Mouse (Mus musculus) limb, embryonic 14.5 days (tissue): ENCODE measurements around the gene Atp7a. TPM values are rescaled to one million over a fixed set of nuclear protein-coding genes. Genes with fewer than 3 reads are reported as not detected.
A peak's percentile ranks its signal among the peaks of the same experiment; 100 is the strongest.

Experiments used
- ATAC-seq: fragments of 200-750 bp; cut with Nextera tagmentation; 2 replicates; pipeline ENCODE4 v1.8.0; 2017; ENCODE audit warnings: low read depth, moderate number of reproducible peaks, moderate TSS enrichment; ENCODE audit not compliant: low FRiP score
- DNase-seq: peaks from one replicate; pipeline ENCODE4 v3.0.0-alpha.2; 2015; ENCODE audit warnings: low spot score
- H3K27ac ChIP-seq: fragments of 300-500 bp; sonication (generic); replicated peaks from 2 replicates; pipeline ENCODE4 v1.5.1; 2014; ENCODE audit warnings: low read depth, mild to moderate bottlenecking, low read length, moderate library complexity, mixed read lengths
- H3K27me3 ChIP-seq: fragments of 300-500 bp; sonication (generic); 2 replicates; pipeline ENCODE4 v1.6.1; 2014; ENCODE audit warnings: low read length, mixed read lengths; ENCODE audit not compliant: control insufficient read depth, insufficient read depth
- H3K36me3 ChIP-seq: fragments of 300-500 bp; sonication (generic); 2 replicates; pipeline ENCODE4 v1.6.1; 2014; ENCODE audit warnings: mild to moderate bottlenecking, low read length, moderate library complexity, mixed read lengths; ENCODE audit not compliant: control insufficient read depth, insufficient read depth
- H3K4me1 ChIP-seq: fragments of 300-500 bp; sonication (generic); 2 replicates; pipeline ENCODE4 v1.6.1; 2014; ENCODE audit warnings: antibody characterized with exemption, low read length, mixed read lengths; ENCODE audit not compliant: control insufficient read depth, insufficient read depth
- H3K4me2 ChIP-seq: fragments of 300-500 bp; sonication (generic); replicated peaks from 2 replicates; pipeline ENCODE4 v1.6.1; 2014; ENCODE audit warnings: low read depth, mild to moderate bottlenecking, low read length, moderate library complexity; ENCODE audit not compliant: severe bottlenecking
- H3K4me3 ChIP-seq: fragments of 300-500 bp; sonication (generic); replicated peaks from 2 replicates; pipeline ENCODE4 v1.5.1; 2014; ENCODE audit warnings: low read length
- H3K9ac ChIP-seq: fragments of 300-500 bp; sonication (generic); 2 replicates; pipeline ENCODE4 v1.6.1; 2014; ENCODE audit warnings: mild to moderate bottlenecking, low read depth, low read length, moderate library complexity; ENCODE audit not compliant: severe bottlenecking
- H3K9me3 ChIP-seq: fragments of 300-500 bp; sonication (generic); 2 replicates; pipeline ENCODE4 v1.6.1; 2016; ENCODE audit warnings: low read length; ENCODE audit not compliant: control insufficient read depth
- POLR2A ChIP-seq: fragments of 200-500 bp; IDR thresholded peaks from 2 replicates; pipeline ENCODE4 v1.8.0; 2012; ENCODE audit warnings: inconsistent platforms, mild to moderate bottlenecking, moderate library complexity, borderline replicate concordance; ENCODE audit not compliant: insufficient read depth, insufficient read length; ENCODE audit errors: extremely low read depth
- WGBS: fragments of 180-500 bp; shearing (Covaris S2); extraction: QIAGEN DNeasy Blood & Tissue Kit; methylation state at CpG from one replicate; pipeline ENCODE4 v1.1.7; 2014; 5-methylcytosine and 5-hydroxymethylcytosine counted together
- polyA plus RNA-seq, 2 experiments: library from polyadenylated mRNA; depleted of rRNA in 1 of 2; stranded (reverse) in 1 of 2; unstranded in 1 of 2; fragments of >200 nt; fragmentation: Nextera tagmentation in 1 of 2; extraction: Ambion mirVana in 1 of 2; gene quantifications; 2 replicates each; pipeline versions ENCODE4 v1.2.1 to v1.2.3; 2012 to 2014

Atp7a gene
- polyA plus RNA-seq, 2 experiments = 10.3 to 30.0 TPM

DNA sequence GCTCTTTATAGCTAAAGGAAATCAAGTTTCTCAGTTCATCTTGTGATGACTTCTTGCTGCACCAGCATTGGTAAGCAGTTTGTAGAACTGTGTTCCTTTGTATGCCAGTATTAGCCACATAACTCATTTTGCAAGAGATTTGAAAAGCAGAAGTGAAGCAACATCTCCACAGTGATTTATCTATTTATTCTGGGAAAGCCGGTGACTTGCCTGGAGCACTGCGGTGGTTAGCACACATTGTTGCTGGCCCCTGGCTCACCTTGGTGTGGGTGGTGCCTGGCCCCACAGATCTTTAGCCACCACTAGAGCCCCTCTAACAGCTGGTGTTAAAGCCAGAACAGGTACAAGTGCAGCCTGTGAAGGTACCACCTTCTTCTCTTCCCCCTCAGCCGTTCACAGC, 107.8 kb downstream of the Atp7a start:
- Histone ChIP-seq H3K4me1 (no peaks in the 10 kb centered on the region), H3K27me3 (no peaks in the 10 kb centered on the region), H3K9me3 (no peaks in the 10 kb centered on the region), H3K9ac (no peak overlapping the region), H3K4me3 (no peak overlapping the region), H3K27ac (no peak overlapping the region), H3K36me3 (no peaks in the 10 kb centered on the region), H3K4me2 (no peak overlapping the region)
- DNase-seq (no peak), ATAC-seq (no peak)
- no peak for TF ChIP-seq POLR2A
- WGBS = 81% methylated on average over 3 of the region's 3 CpGs

GRCm38 (mm10) chrX:106135484-106135883, 108.4 kb downstream of the Atp7a start:
- WGBS = 85% methylated on average over 4 of the region's 4 CpGs

GRCm38 (mm10) chrX:106135916-106136575, 109.0 kb downstream of the Atp7a start:
- ATAC-seq = peak; percentile 71; the same call in 1 of the 2 replicates

More at GRCm38 (mm10) chrX:106135484-106135883, 108.4 kb downstream of the Atp7a start:
- Histone ChIP-seq H3K9me3 (no peaks in the 10 kb centered on the region), H3K27me3 (no peaks in the 10 kb centered on the region), H3K4me3 (no peak overlapping the region), H3K4me2 (no peak overlapping the region), H3K9ac (no peak overlapping the region), H3K36me3 (no peaks in the 10 kb centered on the region), H3K27ac (no peak overlapping the region), H3K4me1 (no peaks in the 10 kb centered on the region)
- DNase-seq (no peak), ATAC-seq (no peak)
- no peak for TF ChIP-seq POLR2A

GRCm38 (mm10) chrX:106139309-106140070, 112.4 kb downstream of the Atp7a start:
- TF ChIP-seq POLR2A = no peak
- Histone ChIP-seq H3K4me1 (no peaks in the 10 kb centered on the region), H3K9ac (no peak overlapping the region), H3K27me3 (no peaks in the 10 kb centered on the region), H3K4me2 (no peak overlapping the region), H3K36me3 (no peaks in the 10 kb centered on the region), H3K27ac (no peak overlapping the region), H3K9me3 (no peaks in the 10 kb centered on the region), H3K4me3 (no peak overlapping the region)
- no peak for ATAC-seq
- WGBS = 80% methylated on average over 13 of the region's 13 CpGs
- no peak for DNase-seq

More at GRCm38 (mm10) chrX:106135916-106136575, 109.0 kb downstream of the Atp7a start:
- Histone ChIP-seq H3K36me3 (no peaks in the 10 kb centered on the region), H3K4me1 (no peaks in the 10 kb centered on the region), H3K4me2 (no peak overlapping the region), H3K9ac (no peak overlapping the region), H3K9me3 (no peaks in the 10 kb centered on the region), H3K4me3 (no peak overlapping the region), H3K27ac (no peak overlapping the region), H3K27me3 (no peaks in the 10 kb centered on the region)
- no peak for TF ChIP-seq POLR2A
- no peak for DNase-seq
- WGBS = 57% methylated on average over 12 of the region's 12 CpGs

DNA sequence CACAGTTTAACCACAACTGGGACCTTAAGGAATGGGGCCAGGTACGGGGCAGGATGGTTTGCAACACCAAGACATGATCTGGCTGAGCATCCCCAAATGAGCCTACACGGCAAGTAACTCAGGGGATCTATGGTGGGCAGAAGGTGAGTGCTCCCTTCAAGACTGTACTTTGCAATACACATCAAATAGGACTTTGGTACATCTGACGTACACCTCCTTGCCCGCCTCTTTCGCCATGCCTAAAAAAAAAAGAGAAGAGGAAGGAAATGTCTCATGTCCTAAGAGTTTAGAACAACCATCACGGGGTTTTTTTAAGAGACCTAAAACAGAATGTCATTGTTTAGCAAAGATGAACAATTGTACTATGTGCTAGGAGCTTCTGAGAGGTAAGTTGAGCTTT, 115.9 kb downstream of the Atp7a start, which contains the start of gene Tlr13:
TSS of gene Tlr13 (plus strand) at position 269 of the 400 bp plus-strand sequence.
- 75% methylated on average over 6 of the region's 6 CpGs for WGBS
- no peaks in the 10 kb centered on the region for H3K4me1 ChIP-seq
- H3K9ac ChIP-seq = no peak within 1 kb of the TSS
- DNase-seq = no peak
- no peaks in the 10 kb centered on the region for H3K36me3 ChIP-seq
- H3K4me3 ChIP-seq = no peak within 1 kb of the TSS
- H3K9me3 ChIP-seq = no peaks in the 10 kb centered on the region
- TF ChIP-seq POLR2A = no peak
- no peak within 1 kb of the TSS for H3K27ac ChIP-seq
- no peak for ATAC-seq
- no peaks in the 10 kb centered on the region for H3K27me3 ChIP-seq
- no peak within 1 kb of the TSS for H3K4me2 ChIP-seq
